Mouse (Mus musculus) stomach, embryonic 14.5 days (tissue): ENCODE measurements around the gene Ifi204. TPM values are rescaled to one million over a fixed set of nuclear protein-coding genes. Genes with fewer than 3 reads are reported as not detected.
"Not testable (repeated sequence)": the region's sequence is repeated elsewhere in the genome, so short reads cannot be mapped to it uniquely, and the experiment has no call there.

Experiments
- ATAC-seq: fragments of 200-750 bp; cut with Nextera tagmentation; 2 replicates; pipeline ENCODE4 v1.8.0; 2017; ENCODE audit warnings: low read depth, moderate TSS enrichment; ENCODE audit not compliant: insufficient number of reproducible peaks, insufficient read depth, low FRiP score
- H3K27ac ChIP-seq: fragments of 300-500 bp; sonication (generic); 2 replicates; pipeline ENCODE4 v1.5.1; 2014; ENCODE audit warnings: mild to moderate bottlenecking, low read length, moderate library complexity, mixed read lengths
- H3K27me3 ChIP-seq: fragments of 300-500 bp; sonication (generic); 2 replicates; pipeline ENCODE4 v1.6.1; 2014; ENCODE audit warnings: low read length, control low read depth, mixed read lengths; ENCODE audit not compliant: control insufficient read depth, insufficient read depth
- H3K36me3 ChIP-seq: fragments of 300-500 bp; sonication (generic); 2 replicates; pipeline ENCODE4 v1.6.1; 2014; ENCODE audit warnings: mild to moderate bottlenecking, control low read depth, low read length, moderate library complexity, mixed read lengths; ENCODE audit not compliant: control insufficient read depth, insufficient read depth
- H3K4me1 ChIP-seq: fragments of 300-500 bp; sonication (generic); 2 replicates; pipeline ENCODE4 v1.6.1; 2014; ENCODE audit warnings: low read length, control low read depth, mixed read lengths; ENCODE audit not compliant: control insufficient read depth, insufficient read depth
- H3K4me2 ChIP-seq: fragments of 300-500 bp; sonication (generic); replicated peaks from 2 replicates; pipeline ENCODE4 v1.6.1; 2014; ENCODE audit warnings: low read depth, low read length, control low read depth
- H3K4me3 ChIP-seq: fragments of 300-500 bp; sonication (generic); 2 replicates; pipeline ENCODE4 v1.5.1; 2014; ENCODE audit warnings: low read depth, low read length, control low read depth
- H3K9ac ChIP-seq: fragments of 300-500 bp; sonication (generic); replicated peaks from 2 replicates; pipeline ENCODE4 v1.6.1; 2014; ENCODE audit warnings: low read depth, mild to moderate bottlenecking, control low read depth, low read length, moderate library complexity, mixed read lengths
- H3K9me3 ChIP-seq: fragments of 300-500 bp; sonication (generic); 2 replicates; pipeline ENCODE4 v1.6.1; 2016; ENCODE audit warnings: low read depth, low read length, control low read depth; ENCODE audit not compliant: control insufficient read depth
- WGBS: fragments of 180-500 bp; shearing (Covaris S2); extraction: QIAGEN DNeasy Blood & Tissue Kit; methylation state at CpG from one replicate; pipeline ENCODE4 v1.1.7; 2014; 5-methylcytosine and 5-hydroxymethylcytosine counted together
- polyA plus RNA-seq: library from polyadenylated mRNA; unstranded; fragments of >200 nt; fragmentation: Nextera tagmentation; extraction: Ambion mirVana; gene quantifications from 2 replicates; pipeline ENCODE4 v1.2.1, GENCODE M21; 2014

Ifi204 gene
- 0.93 and 2.0 TPM in 2 replicates for polyA plus RNA-seq

DNA sequence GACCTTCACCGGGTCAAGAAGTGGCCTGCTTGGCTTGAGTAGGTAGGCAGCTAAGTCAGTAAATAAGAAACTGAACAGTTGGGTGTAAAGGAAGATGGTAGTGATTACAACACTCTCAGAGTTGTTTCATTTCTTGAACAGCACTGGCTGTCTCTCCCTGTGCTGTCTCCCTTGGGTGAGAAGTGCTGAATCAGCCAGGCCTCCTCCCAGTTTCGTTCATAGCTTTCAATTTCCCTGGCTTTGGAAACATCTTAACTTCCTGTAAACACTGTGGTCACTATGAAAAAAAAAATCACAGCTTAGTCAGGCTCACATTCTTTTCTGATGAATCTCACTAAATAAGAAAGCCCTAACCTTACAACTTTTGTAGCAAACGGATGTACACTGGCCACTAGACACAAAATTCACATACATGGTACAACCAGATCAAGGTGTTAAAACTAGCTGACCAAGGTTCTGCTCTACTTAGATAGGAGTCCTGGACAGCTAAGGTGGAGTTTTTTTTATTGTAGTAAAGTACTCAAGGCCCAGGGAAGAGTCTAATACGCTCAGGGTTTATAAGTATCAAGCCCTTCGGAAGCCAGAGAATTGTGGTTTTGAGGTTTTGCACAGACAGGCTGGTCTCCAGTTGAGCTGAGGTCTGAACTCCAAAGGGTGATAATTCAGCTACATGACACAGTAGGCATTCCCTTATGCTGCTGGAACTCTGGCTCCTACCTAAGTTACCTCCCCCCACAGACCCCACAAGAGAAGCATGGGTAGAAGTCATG is at the start of gene Ifi204:
Ifi204 (minus strand) TSS at position 96 of the 770 bp plus-strand sequence.
- not testable (repeated sequence) for ATAC-seq, H3K27me3 ChIP-seq, H3K9ac ChIP-seq, H3K4me2 ChIP-seq, H3K9me3 ChIP-seq, H3K4me3 ChIP-seq, H3K36me3 ChIP-seq, H3K27ac ChIP-seq, H3K4me1 ChIP-seq
- 75% methylated on average over 5 of the region's 5 CpGs for WGBS

DNA sequence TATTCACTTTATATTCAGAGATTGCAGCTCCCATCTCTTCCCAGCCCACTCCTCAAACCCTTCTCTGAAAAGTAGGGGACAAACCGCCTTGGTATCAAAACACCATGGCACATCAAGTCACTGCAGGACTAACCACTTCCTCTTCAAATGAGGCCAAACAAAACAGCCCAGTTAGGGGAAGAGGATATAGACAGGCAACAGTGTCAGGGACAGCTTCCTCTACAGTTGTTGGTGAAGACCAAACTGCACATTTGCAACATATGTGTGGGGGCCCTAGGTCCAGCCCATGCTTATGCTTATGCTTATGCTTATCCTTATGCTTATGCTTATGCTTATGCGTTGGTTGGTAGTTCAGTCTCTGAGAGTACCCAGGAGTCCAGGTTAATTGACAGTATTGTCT is 42.6 kb upstream of the Ifi204 start:
- ATAC-seq, H3K4me2 ChIP-seq, H3K36me3 ChIP-seq, H3K9me3 ChIP-seq, H3K27ac ChIP-seq, H3K27me3 ChIP-seq, H3K4me3 ChIP-seq, H3K4me1 ChIP-seq, H3K9ac ChIP-seq: not testable (repeated sequence)
- 78% methylated on average over 2 of the region's 2 CpGs for WGBS

GRCm38 (mm10) chr1:173802689-173803281 is 36.0 kb upstream of the Ifi204 start:
- H3K4me1 ChIP-seq, ATAC-seq, H3K9me3 ChIP-seq, H3K36me3 ChIP-seq, H3K4me3 ChIP-seq, H3K27me3 ChIP-seq, H3K9ac ChIP-seq, H3K27ac ChIP-seq, H3K4me2 ChIP-seq: not testable (repeated sequence)
- 65% methylated on average over 2 of the region's 2 CpGs for WGBS

DNA sequence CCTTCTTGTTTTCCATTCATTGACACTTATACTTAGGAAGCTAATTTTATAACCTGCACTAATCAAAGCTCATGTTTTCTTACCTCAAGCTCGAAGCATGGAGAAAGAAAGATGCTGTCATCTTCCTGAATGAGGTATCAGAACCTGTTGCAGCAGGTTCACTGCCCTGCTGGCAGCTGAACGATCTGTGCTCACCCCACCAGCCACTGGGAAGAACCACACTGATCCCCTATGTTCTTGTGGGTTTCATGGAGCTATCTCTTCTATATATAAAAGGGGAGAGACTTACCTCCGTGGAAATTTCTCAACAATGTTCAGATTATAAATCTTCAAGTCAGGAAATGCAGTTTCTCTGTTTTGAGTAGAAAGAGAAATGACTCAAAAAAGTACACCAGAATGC is 35.5 kb upstream of the Ifi204 start:
- not testable (repeated sequence) for H3K4me1 ChIP-seq, H3K27me3 ChIP-seq, H3K4me2 ChIP-seq, H3K9ac ChIP-seq, ATAC-seq, H3K36me3 ChIP-seq, H3K4me3 ChIP-seq, H3K27ac ChIP-seq, H3K9me3 ChIP-seq
- 58% methylated on average over 3 of the region's 3 CpGs for WGBS

DNA sequence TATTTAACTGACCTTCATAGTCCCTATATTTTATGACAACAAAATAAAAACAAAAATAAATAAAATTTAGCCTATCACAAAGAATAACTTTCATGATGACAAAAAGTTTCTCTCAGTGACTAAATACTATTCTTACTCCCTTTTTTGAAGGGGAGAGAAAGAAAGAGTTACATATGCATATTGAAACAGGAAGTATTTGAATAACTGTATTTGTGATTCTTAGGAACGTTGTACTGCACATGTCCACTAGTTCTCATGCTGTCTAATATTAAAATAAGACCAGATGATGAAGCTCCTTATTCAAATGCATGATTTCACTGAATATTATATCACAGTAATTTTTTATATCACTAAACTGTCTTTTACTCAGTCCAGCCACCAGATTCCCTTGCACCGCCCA is 35.0 kb upstream of the Ifi204 start:
- not testable (repeated sequence) for H3K27me3 ChIP-seq, H3K27ac ChIP-seq, H3K9me3 ChIP-seq, H3K9ac ChIP-seq, H3K4me2 ChIP-seq, ATAC-seq, H3K4me1 ChIP-seq, H3K36me3 ChIP-seq, H3K4me3 ChIP-seq
- WGBS: 75% methylated on average over 2 of the region's 2 CpGs

- WGBS: 59% methylated on average over 2 of the region's 3 CpGs
- not testable (repeated sequence) for H3K36me3 ChIP-seq, H3K27me3 ChIP-seq, H3K4me1 ChIP-seq, H3K9me3 ChIP-seq, ATAC-seq, H3K9ac ChIP-seq, H3K4me3 ChIP-seq, H3K27ac ChIP-seq, H3K4me2 ChIP-seq
Observed at GRCm38 (mm10) chr1:173773457-173773856, 6.7 kb upstream of the Ifi204 start.

- ATAC-seq, H3K9me3 ChIP-seq, H3K4me2 ChIP-seq, H3K4me1 ChIP-seq, H3K9ac ChIP-seq, H3K36me3 ChIP-seq, H3K27me3 ChIP-seq, H3K27ac ChIP-seq, H3K4me3 ChIP-seq: not testable (repeated sequence)
- 86% methylated on average over 4 of the region's 5 CpGs for WGBS
Observed at GRCm38 (mm10) chr1:173760032-173760431, 6.7 kb downstream of the Ifi204 start.

DNA sequence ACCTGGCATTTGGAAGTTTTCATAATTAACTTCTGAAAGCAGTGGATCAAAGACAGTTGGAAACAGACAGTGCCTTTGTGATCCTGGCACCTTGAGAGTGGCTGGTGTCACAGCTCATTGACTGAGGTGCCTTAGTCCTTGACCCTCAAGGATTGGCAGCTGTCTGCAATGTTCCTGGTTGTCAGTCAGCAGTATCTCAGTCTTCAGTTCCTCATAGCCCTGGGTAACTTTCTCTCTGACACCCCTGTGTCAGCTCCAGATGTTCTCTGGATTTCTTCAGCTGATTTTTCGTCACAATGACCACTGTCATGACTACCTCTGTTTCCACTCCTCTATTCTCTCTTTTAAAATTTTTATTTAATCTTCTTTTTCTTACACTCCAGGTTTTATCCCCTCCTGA is 24.5 kb downstream of the Ifi204 start:
- Histone ChIP-seq H3K27me3 (no peaks in the 10 kb centered on the region), H3K9ac (no peak overlapping the region), H3K36me3 (no peaks in the 10 kb centered on the region), H3K4me1 (no peaks in the 10 kb centered on the region), H3K9me3 (no peaks in the 10 kb centered on the region), H3K4me3 (no peak overlapping the region), H3K27ac (no peak overlapping the region), H3K4me2 (no peak overlapping the region)
- 67% methylated on average over 1 of the region's 1 CpGs for WGBS
- no peak for ATAC-seq

GRCm38 (mm10) chr1:173741656-173742055 is 25.1 kb downstream of the Ifi204 start, which contains the start of gene Ifi207:
Gene Ifi207, minus strand, starts transcription at chr1:173741747.
- no peaks in the 10 kb centered on the region for H3K36me3 ChIP-seq
- no peak within 1 kb of the TSS for H3K4me2 ChIP-seq
- no peak within 1 kb of the TSS for H3K4me3 ChIP-seq
- 74% methylated on average over 4 of the region's 4 CpGs for WGBS
- no peak within 1 kb of the TSS for H3K9ac ChIP-seq
- H3K9me3 ChIP-seq: no peaks in the 10 kb centered on the region
- no peaks in the 10 kb centered on the region for H3K4me1 ChIP-seq
- ATAC-seq: no peak
- no peaks in the 10 kb centered on the region for H3K27me3 ChIP-seq
- H3K27ac ChIP-seq: no peak within 1 kb of the TSS
